Mouse (Mus musculus): ENCODE data around the gene 1700067K01Rik.

DNA sequence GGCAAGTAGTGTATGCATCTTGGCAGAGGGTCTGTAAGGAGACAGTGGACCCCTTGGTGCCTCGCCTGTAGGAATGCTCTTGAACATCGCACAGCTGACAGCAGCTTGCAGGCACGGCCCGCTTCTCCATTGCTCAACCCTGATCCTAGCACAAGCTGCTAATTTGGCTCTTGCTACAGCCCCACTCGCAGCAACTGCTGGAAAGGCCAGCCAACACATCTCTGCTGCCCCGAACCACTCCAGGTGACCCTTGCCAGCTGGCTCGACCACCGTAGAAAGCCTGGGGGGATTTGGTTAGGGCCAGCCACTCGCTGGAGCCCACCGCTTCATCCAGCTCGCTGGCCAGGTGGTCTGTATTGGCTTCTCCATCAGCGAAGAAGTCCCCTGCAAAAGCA lies 41.6 kb downstream of the 1700067K01Rik start:
- no peak for TF ChIP-seq POLR2A (IDR thresholded peaks at IDR 0.05; ENCODE audit: insufficient read depth, low read depth, low read length)
- no peak for TF ChIP-seq CTCF (IDR thresholded peaks at IDR 0.05; ENCODE audit: insufficient read depth, low read depth, low read length)

Measured in olfactory bulb, adult 2 months (tissue).